Mouse (Mus musculus) limb, embryonic 10.5 days (tissue): ENCODE data around the gene Ephb3. TPM values are rescaled to one million over a fixed set of nuclear protein-coding genes. Genes with fewer than 3 reads are reported as not detected.

ENCODE experiments used
- DNase-seq: peaks from one replicate; pipeline ENCODE4 v3.0.0-alpha.2; 2017; ENCODE audit warnings: low spot score
- H3K27ac ChIP-seq: fragments of 300-500 bp; sonication (generic); 2 replicates; pipeline ENCODE4 v1.5.1; 2016; ENCODE audit warnings: mild to moderate bottlenecking
- H3K27me3 ChIP-seq: fragments of 300-500 bp; sonication (generic); 2 replicates; pipeline ENCODE4 v1.6.1; 2016; ENCODE audit warnings: low read depth, mild to moderate bottlenecking; ENCODE audit not compliant: poor library complexity, severe bottlenecking
- H3K36me3 ChIP-seq: fragments of 300-500 bp; sonication (generic); 2 replicates; pipeline ENCODE4 v1.6.1; 2016; ENCODE audit warnings: mild to moderate bottlenecking, moderate library complexity
- H3K4me1 ChIP-seq: fragments of 300-500 bp; sonication (generic); 2 replicates; pipeline ENCODE4 v1.6.1; 2016
- H3K4me3 ChIP-seq: fragments of 300-500 bp; sonication (generic); 2 replicates; pipeline ENCODE4 v1.5.1; 2016; ENCODE audit warnings: mild to moderate bottlenecking, moderate library complexity
- H3K9me3 ChIP-seq: fragments of 300-500 bp; sonication (generic); replicated peaks from 2 replicates; pipeline ENCODE4 v1.6.1; 2016; ENCODE audit warnings: mild to moderate bottlenecking
- WGBS: fragments of 180-500 bp; shearing (Covaris S2); methylation state at CpG from one replicate; pipeline ENCODE4 v1.1.7; 2016; 5-methylcytosine and 5-hydroxymethylcytosine counted together
- microRNA-seq: library from miRNA; unstranded; fragments of <30 nt; microRNA quantifications from one replicate; pipeline ENCODE4, GENCODE M21; 2017
- polyA plus RNA-seq: library from polyadenylated mRNA; unstranded; fragments of >200 nt; fragmentation: Nextera tagmentation; extraction: Ambion mirVana; gene quantifications from 2 replicates; pipeline ENCODE4 v1.2.1, GENCODE M21; 2016

Gene Ephb3
- polyA plus RNA-seq, 1 experiment from 2014 or later = 48.3 TPM

- H3K4me1 ChIP-seq = peaks cover 9% of the 10 kb centered on the region
- no peak overlapping the region for H3K4me3 ChIP-seq
- H3K9me3 ChIP-seq = no peaks in the 10 kb centered on the region
- H3K36me3 ChIP-seq = no peaks in the 10 kb centered on the region
- WGBS = 87% methylated on average over 12 of the region's 12 CpGs
- DNase-seq = no peak
- no peaks in the 10 kb centered on the region for H3K27me3 ChIP-seq
- H3K27ac ChIP-seq = no peak overlapping the region
Observed at GRCm38 (mm10) chr16:21256514-21257305, 52.2 kb downstream of the Ephb3 start.

- Histone ChIP-seq H3K4me3 (no peak overlapping the region), H3K36me3 (no peaks in the 10 kb centered on the region), H3K27me3 (no peaks in the 10 kb centered on the region), H3K27ac (no peak overlapping the region), H3K4me1 (peaks cover 19% of the 10 kb centered on the region), H3K9me3 (no peaks in the 10 kb centered on the region)
- no peak for DNase-seq
- 91% methylated on average over 7 of the region's 7 CpGs for WGBS
Observed at GRCm38 (mm10) chr16:21265417-21265816, 60.9 kb downstream of the Ephb3 start.

DNA sequence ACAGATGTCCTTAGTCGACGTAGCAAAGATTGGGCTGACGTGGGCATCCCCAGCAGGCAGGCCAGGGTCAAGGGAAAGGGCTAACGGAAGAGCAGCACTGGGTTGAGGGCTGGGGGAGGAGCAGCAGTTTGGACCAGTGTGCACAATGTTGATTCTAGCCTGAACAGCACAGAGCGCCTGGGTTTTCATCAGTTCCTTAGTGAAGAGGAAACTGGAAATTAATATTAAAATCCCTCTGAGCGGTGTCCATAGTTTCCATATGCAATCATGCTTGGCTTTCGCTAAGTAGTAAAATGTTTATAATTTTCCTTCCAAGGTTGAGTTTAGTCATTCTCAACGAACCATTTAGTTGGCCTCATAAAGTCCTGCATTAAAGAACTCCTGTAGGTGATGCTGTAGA is 65.2 kb downstream of the Ephb3 start:
- Histone ChIP-seq H3K9me3 (no peaks in the 10 kb centered on the region), H3K4me3 (no peak overlapping the region), H3K4me1 (peaks cover 56% of the 10 kb centered on the region), H3K36me3 (no peaks in the 10 kb centered on the region), H3K27ac (peak overlapping the region; percentile 64), H3K27me3 (no peaks in the 10 kb centered on the region)
- DNase-seq = no peak
- WGBS = 70% methylated on average over 8 of the region's 8 CpGs

DNA sequence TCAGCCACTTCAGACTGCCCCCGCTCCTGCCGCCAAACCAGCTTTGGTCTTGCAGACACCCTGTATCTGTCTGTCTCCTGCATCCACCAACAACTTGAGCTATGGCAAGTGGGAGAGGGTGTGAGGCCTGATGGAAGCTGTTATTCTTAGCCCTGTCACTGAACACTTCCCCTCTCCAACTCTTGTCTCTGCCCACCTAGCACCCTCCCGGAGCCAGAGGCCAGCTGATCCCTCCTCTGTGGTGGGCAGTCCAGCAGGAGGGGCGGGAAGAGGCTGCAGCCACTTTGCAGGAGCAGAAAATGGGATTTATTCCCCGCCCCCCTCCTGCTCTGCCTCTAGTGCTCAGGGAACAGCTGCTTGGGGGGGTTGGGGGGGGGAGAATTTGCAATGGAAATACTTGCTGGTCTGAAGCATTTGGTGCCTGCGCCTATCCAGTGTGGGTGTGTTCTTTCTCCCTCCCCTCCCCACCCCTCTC is 67.3 kb downstream of the Ephb3 start:
- 0 out of 2 replicates have a peak, but pooled peaks cover 2% of the 10 kb centered on the region for H3K9me3 ChIP-seq
- no peak for DNase-seq
- WGBS = 49% methylated on average over 6 of the region's 6 CpGs
- no peak overlapping the region for H3K4me3 ChIP-seq
- peak overlapping the region; percentile 87 for H3K27ac ChIP-seq
- peaks cover 62% of the 10 kb centered on the region for H3K4me1 ChIP-seq
- H3K36me3 ChIP-seq = peaks cover 3% of the 10 kb centered on the region; the same call in 1 of the 2 replicates
- H3K27me3 ChIP-seq = no peaks in the 10 kb centered on the region

DNA sequence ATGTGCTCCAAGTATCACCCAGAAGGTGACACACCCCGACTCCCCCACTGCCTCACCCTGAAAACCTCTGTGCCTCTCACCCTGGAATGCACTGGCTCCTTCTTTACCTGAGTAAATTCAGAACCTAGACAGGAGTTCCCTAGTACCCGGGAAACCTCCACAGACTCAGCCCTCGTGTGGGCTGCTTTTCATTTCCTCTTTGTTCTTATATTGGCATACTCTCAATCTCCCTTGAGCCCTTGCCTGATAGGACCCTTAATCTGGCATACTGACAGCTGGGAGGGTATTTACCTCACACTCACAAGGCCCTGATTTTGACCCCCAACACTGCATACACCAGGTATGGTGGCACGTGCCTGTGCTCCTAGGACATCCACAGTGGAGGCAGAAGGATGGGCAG is 68.2 kb downstream of the Ephb3 start:
- WGBS = 70% methylated on average over 4 of the region's 4 CpGs
- Histone ChIP-seq H3K27me3 (no peaks in the 10 kb centered on the region), H3K4me1 (peaks cover 69% of the 10 kb centered on the region), H3K9me3 (0 out of 2 replicates have a peak, but pooled peaks cover 2% of the 10 kb centered on the region), H3K4me3 (no peak overlapping the region), H3K36me3 (peaks cover 3% of the 10 kb centered on the region; the same call in 1 of the 2 replicates), H3K27ac (peak overlapping the region; percentile 87)
- no peak for DNase-seq

Small RNAs within 50 kb of the gene (microRNA-seq; reads per million reads assigned to microRNA genes)
- not detected for gene Mir7680

Other genes starting within 250 kb of the Ephb3 start
- gene Teddm3, start 50.8 kb upstream of the Ephb3 start, polyA plus RNA-seq = not detected in 2 replicates
- gene Vps8, start 218.4 kb downstream of the Ephb3 start, polyA plus RNA-seq = 10.8 and 13.7 TPM in 2 replicates